Mouse (Mus musculus) heart, postnatal 0 days (tissue): Measurements from ENCODE around the gene Olfr609.
"Not testable (repeated sequence)": the region's sequence is repeated elsewhere in the genome, so short reads cannot be mapped to it uniquely, and the experiment has no call there.

Experiments
- CTCF ChIP-seq: IDR thresholded peaks from 2 replicates; pipeline ENCODE4 v1.5.1; 2016; ENCODE audit warnings: antibody characterized with exemption, control low read depth, low read depth
- EP300 ChIP-seq: IDR thresholded peaks from 2 replicates; pipeline ENCODE4 v1.6.1; 2016; ENCODE audit warnings: antibody characterized with exemption, low read depth

DNA sequence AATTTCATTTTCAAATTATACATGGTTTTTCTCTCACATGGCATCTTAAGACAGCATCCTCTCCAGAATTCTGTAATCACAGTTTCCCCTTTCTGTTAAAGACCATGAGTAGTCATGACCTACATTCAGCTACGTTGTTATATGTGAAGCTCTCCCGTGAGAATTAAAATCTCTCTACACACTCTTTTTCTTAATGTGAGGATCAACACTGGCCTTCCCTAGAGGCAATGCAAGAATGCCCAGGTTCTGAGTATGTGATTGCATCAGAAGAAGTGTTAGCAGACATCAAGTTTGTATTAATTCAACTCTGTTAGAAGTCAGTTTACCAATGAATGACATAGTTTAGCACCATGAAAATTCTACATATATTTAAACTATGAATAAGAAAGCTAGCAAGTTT lies 44.8 kb upstream of the Olfr609 start, which contains the start of gene Olfr612:
- not testable (repeated sequence) for TF ChIP-seq CTCF, EP300
